In the genomic region with DNA sequence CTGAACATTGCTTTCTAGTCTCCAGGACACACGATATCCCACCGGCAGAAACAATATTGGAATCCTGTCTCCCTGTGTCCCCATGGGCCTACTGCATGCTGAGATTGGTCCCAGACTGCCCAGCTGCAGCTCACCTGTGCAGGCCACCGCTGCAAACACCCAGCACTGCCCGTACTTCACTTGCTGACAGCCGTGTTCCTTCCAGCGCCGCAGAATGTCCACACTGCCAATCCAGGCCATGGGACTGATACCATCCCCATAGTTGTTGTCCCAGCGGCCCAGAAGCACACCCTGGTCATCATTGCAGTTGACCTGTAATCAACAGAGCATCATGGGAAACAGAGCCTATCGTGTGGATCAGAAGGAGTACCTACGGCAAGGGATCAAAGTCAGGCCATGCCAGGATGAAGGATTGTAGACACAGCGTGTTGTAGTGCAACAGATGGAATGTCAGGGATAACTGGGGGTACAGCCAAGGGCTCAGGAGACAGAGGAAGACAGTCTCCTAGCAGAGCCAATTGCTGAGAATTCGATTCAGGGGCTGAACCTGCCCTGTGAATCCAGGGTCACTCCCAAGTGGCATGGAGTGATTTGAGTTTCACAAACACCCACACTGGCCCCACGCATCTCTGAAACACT, we compare ENCODE assay signal across 15 mouse cellular contexts. TPM values are rescaled to one million over a fixed set of nuclear protein-coding genes. Genes with fewer than 3 reads are reported as not detected.
A peak's percentile ranks its signal among the peaks of the same experiment; 100 is the strongest.
DNase-seq lines count a peak whose midpoint lies in the region; ATAC-seq and TF ChIP-seq lines count a peak whose summit lies in the region.
"Had no signal": no experiment of that assay in that cellular context is flagged by ENCODE, and none has a peak within 500 bp of the region (broad histone marks: within the 10 kb centered on the region; RNA-seq: fewer than 3 reads in every experiment).

No protein-coding gene starts in this region.

- H3K36me3 ChIP-seq in heart, embryonic 13.5 days = peaks cover 100% of the 10 kb centered on the region
- H3K36me3 ChIP-seq in heart, postnatal 0 days (replicated peaks; ENCODE audit: control insufficient read depth, insufficient read depth, low read length) = peaks cover 75% of the 10 kb centered on the region
- H3K36me3 ChIP-seq in lung, postnatal 0 days (ENCODE audit: insufficient read depth, low read length) = peaks cover 43% of the 10 kb centered on the region
- H3K36me3 ChIP-seq: forebrain, embryonic 15.5 days had no signal

- H3K27me3 ChIP-seq in heart, embryonic 13.5 days (replicated peaks) = no peaks in the 10 kb centered on the region
- no peaks in the 10 kb centered on the region for H3K27me3 ChIP-seq in heart, postnatal 0 days (ENCODE audit: control insufficient read depth, insufficient read depth, low read length)
- no peaks in the 10 kb centered on the region for H3K27me3 ChIP-seq in lung, postnatal 0 days (replicated peaks; ENCODE audit: insufficient read depth, low read length)
- H3K27me3 ChIP-seq: forebrain, embryonic 15.5 days; liver, embryonic 13.5 days had no signal

- WGBS in heart, embryonic 13.5 days = 84% methylated on average over 13 of the region's 13 CpGs
- WGBS in heart, postnatal 0 days = 76% methylated on average over 13 of the region's 13 CpGs
- WGBS in lung, postnatal 0 days = 88% methylated on average over 13 of the region's 13 CpGs

- no peak for TF ChIP-seq CTCF in heart, postnatal 0 days (IDR thresholded peaks at IDR 0.05; ENCODE audit: low read depth)
- no peak for TF ChIP-seq CTCF in lung, postnatal 0 days (IDR thresholded peaks at IDR 0.05)

- no peak overlapping the region for H3K4me3 ChIP-seq in heart, embryonic 13.5 days
- H3K4me3 ChIP-seq in heart, postnatal 0 days (ENCODE audit: low read depth, low read length) = no peak overlapping the region
- H3K4me3 ChIP-seq in lung, postnatal 0 days (ENCODE audit: low read depth, low read length) = no peak overlapping the region
- H3K4me3 ChIP-seq: erythroblast, embryonic 14.5 days; forebrain, embryonic 15.5 days; liver, embryonic 13.5 days had no signal

- no peak for TF ChIP-seq EP300 in heart, postnatal 0 days (IDR thresholded peaks at IDR 0.05; ENCODE audit: low read depth)
- no peak for TF ChIP-seq EP300 in lung, postnatal 0 days (IDR thresholded peaks at IDR 0.05)

- H3K9ac ChIP-seq in heart, embryonic 13.5 days = peak overlapping the region; percentile 21; the same call in 1 of the 2 replicates
- H3K9ac ChIP-seq in heart, postnatal 0 days (replicated peaks; ENCODE audit: low read depth, low read length) = no peak overlapping the region
- no peak overlapping the region for H3K9ac ChIP-seq in lung, postnatal 0 days (replicated peaks; ENCODE audit: low read depth)
- H3K9ac ChIP-seq: forebrain, embryonic 15.5 days; liver, embryonic 13.5 days had no signal

- intact Hi-C loops in heart, postnatal 14 days (cut with DNase I) = no loop called here

- no peak for ATAC-seq in heart, embryonic 13.5 days (ENCODE audit: extremely low read depth, insufficient number of reproducible peaks, low FRiP score, low TSS enrichment)
- ATAC-seq in heart, postnatal 0 days (ENCODE audit: insufficient read depth, low read depth) = no peak
- no peak for ATAC-seq in lung, postnatal 0 days
- ATAC-seq: forebrain, embryonic 15.5 days had no signal

- H3K9me3 ChIP-seq in heart, embryonic 13.5 days = no peaks in the 10 kb centered on the region
- no peaks in the 10 kb centered on the region for H3K9me3 ChIP-seq in heart, postnatal 0 days (replicated peaks; ENCODE audit: control insufficient read depth, low read length)
- no peaks in the 10 kb centered on the region for H3K9me3 ChIP-seq in lung, postnatal 0 days (ENCODE audit: low read length)
- H3K9me3 ChIP-seq: forebrain, embryonic 15.5 days; liver, embryonic 13.5 days; megakaryocyte, embryonic 14.5 days had no signal

- no peak overlapping the region for H3K4me2 ChIP-seq in heart, embryonic 13.5 days
- H3K4me2 ChIP-seq in heart, postnatal 0 days (ENCODE audit: low read depth, low read length) = no peak overlapping the region
- H3K4me2 ChIP-seq in lung, postnatal 0 days (replicated peaks; ENCODE audit: low read depth, low read length) = no peak overlapping the region
- H3K4me2 ChIP-seq: forebrain, embryonic 15.5 days; liver, embryonic 13.5 days had no signal

- peaks cover 79% of the 10 kb centered on the region for H3K4me1 ChIP-seq in heart, embryonic 13.5 days
- H3K4me1 ChIP-seq in heart, postnatal 0 days (ENCODE audit: control insufficient read depth, insufficient read depth) = peaks cover 42% of the 10 kb centered on the region
- peaks cover 16% of the 10 kb centered on the region; the same call in 1 of the 2 replicates for H3K4me1 ChIP-seq in lung, postnatal 0 days (ENCODE audit: insufficient read depth, low read depth, low read length)

- peak overlapping the region; percentile 79 for H3K27ac ChIP-seq in heart, embryonic 13.5 days (replicated peaks)
- peak overlapping the region; percentile 87 for H3K27ac ChIP-seq in heart, postnatal 0 days (ENCODE audit: low read depth)
- H3K27ac ChIP-seq in lung, postnatal 0 days (ENCODE audit: low read length) = no peak overlapping the region
- H3K27ac ChIP-seq: forebrain, embryonic 15.5 days had no signal

- peak; percentile 34 for DNase-seq in cerebellum, adult 9-10 months
- no peak for DNase-seq in cerebellum, adult 11 months
- DNase-seq in heart, postnatal 14 days = no peak
- DNase-seq in brain, adult 2 months (ENCODE audit: low read depth, low spot score) = peak; percentile 61
- DNase-seq in heart, postnatal 0 days (ENCODE audit: low spot score) = no peak
- DNase-seq in lung, postnatal 0 days (ENCODE audit: low spot score) = no peak
- DNase-seq: adrenal gland, postnatal 10 days; kidney, postnatal 4 days; liver, embryonic 13.5 days; lung, postnatal 10 days; thymus, postnatal 4 days had no signal

RNA-seq across cellular contexts. Expression of a gene that starts 14.9 kb away (rescaled TPM):
- polyA plus RNA-seq in heart, embryonic 13.5 days (2015; fragmentation: Nextera tagmentation; extraction: Ambion mirVana) = 218 and 237 TPM in 2 replicates
- total RNA-seq in heart, postnatal 14 days (2021) = 100 to 1,000 TPM; 181 to 209 TPM
- total RNA-seq in heart, postnatal 0 days (2014; rRNA removed; ENCODE audit: low replicate concordance) = 445 and 622 TPM in 2 replicates
- polyA plus RNA-seq in heart, postnatal 0 days (2015; fragmentation: Nextera tagmentation; extraction: Ambion mirVana) = 136 and 155 TPM in 2 replicates
- 97.0 TPM in 2 replicates for polyA plus RNA-seq in lung, postnatal 0 days (2015; fragmentation: Nextera tagmentation; extraction: Ambion mirVana)

Comparison
In these comparisons a context has a peak if more than half of its experiments do, and no peak if none do; other contexts are left out.
1. DNase-seq: peak in cerebellum, adult 9-10 months (single experiment) and brain, adult 2 months (single experiment); none in cerebellum, adult 11 months (single experiment), heart, postnatal 14 days (0 of 2), heart, postnatal 0 days (single experiment) and lung, postnatal 0 days (single experiment).